Mouse (Mus musculus) layer of hippocampus, postnatal 25 days (tissue): Measurements from ENCODE around the gene Sp2. TPM values are rescaled to one million over a fixed set of nuclear protein-coding genes. Genes with fewer than 3 reads are reported as not detected.
A peak's percentile ranks its signal among the peaks of the same experiment; 100 is the strongest.

Experiments used
- DNase-seq, 2 experiments: peaks; one replicate each; pipeline ENCODE4 v3.0.0; 2022; ENCODE audit warnings: mixed read lengths in 2 of 2, low spot score in 1 of 2; ENCODE audit errors: extremely low spot score in 1 of 2
- total RNA-seq, 2 experiments: library from RNA; stranded (reverse); gene quantifications; 2 replicates each; pipeline ENCODE4 v1.2.3; 2021

Gene Sp2
- total RNA-seq, 2 experiments from 2014 or later: 12.8 to 15.0 TPM

DNA sequence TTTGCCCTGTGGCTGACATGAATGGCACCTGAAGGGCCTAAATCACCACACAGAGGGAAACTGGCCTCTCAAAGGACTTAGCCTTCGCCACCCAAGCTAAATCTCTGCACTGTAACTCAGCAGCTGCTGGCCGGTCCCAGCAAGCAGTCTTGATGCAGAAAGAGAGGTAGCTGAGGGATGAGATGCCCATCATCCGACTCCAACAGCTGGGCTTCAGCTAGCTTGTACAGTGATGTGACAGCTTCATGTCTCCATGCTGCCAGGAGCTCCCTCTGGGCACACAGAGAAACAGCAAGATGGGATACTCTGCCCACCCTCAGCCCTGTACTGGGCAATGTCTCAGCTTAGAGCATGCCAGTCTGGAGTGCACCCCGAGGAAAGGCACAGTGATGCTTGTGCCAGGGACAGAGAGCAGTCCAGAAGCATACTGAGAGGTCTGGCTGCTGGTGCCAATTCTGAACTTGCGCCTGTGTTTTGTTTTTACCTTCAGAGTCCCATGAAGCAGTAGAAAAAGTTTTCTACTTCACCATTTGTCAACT, 9.3 kb downstream of the Sp2 start:
- DNase-seq: no peak

DNA sequence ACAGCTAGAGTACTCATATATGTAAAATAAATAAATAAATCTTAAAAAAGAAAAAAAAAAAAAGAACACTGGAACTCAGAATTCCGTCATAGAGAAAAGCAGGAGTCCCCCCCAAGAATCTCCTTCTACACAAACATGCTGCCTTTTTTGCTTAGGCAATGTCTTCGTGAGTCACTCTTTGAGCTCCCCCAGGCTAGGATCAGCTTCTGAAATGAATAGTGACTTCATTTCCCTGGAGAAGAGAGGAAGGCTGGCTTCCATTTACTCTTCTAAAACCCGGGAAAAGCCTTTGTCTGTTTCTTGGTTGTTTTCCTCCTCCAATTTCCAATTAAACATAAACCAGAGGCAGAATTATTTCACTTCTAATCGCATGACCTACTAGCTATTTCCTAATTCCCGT, 9.9 kb downstream of the Sp2 start:
- DNase-seq: no peak

DNA sequence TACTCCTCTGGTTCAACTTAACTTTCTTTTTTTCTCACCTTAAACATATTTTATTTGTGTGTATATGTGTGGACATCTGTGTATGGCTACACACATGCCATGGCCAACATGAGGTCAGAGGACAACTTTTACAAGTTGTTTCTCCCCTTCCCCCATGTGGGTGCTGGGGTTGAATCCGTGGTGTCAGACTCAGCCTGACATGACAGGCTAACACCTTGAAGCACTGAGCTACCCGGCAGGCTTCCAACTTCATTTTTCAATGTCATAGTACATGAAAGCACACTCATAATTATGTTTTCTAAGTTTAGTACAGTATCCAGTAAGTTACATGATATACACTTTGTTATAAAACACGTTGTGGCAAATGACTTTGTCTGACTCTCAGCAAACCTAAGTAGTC, 12.4 kb downstream of the Sp2 start:
- no peak for DNase-seq

DNA sequence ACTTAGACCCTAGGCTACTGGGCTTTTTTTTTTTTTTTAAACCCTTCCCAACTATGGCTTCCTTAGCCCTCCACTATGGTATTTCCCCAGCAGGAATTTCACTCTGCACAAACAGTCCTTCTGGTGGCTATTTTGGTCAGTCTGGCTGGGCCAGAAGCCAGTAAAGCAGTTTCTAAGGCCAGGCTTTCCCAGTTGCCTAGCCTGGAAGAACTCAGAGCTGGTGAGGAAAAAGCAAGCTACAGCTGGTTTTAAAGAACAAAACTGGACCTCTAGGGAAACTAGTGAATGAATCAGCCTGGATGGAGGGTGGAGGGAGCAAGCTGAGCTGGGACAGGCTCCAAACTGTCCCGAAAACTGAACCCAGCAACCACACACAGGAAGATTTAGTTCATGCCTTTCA, 13.0 kb downstream of the Sp2 start:
- no peak for DNase-seq

DNA sequence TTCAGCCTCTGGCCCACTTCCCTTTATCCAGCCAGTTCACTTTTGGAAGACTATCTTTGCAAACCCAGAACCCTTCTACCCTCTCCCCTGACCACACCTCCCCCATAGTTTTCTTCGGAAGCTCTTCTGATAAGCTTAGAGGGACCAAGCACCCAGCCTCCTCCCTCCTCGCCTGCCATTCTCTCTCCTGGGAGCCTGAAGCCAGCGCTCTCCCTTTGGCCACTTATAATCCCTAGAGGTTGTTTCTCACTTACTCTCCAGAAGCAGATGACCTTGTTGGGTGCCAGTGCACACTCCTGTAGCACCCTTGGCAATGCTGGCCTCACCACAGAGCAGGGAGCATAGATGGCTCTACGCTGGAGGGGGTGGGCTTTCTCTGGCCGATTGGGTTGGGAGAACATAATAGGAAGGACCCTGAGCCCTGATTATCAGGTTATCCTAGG, 13.5 kb downstream of the Sp2 start:
- no peak for DNase-seq

DNA sequence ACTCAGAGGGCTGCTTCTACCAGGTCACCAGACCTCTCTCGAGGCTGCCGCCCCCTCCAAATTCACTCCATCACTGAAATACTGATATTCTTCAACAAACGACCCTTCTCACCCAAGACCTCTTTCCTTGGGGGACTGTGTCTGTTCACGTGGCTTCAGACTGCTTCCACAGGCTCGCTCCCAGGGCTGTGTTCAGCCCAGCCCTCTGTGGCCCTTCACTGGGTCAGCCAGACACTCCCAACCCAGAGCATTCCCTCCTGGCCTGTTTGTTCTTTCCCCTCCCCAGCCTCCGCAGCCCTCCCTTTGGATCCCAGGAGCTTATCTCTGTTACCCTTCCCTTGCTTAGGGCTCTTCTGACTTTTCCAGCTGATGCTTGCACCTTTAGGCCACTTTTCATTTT, 14.3 kb downstream of the Sp2 start:
- DNase-seq: no peak

DNA sequence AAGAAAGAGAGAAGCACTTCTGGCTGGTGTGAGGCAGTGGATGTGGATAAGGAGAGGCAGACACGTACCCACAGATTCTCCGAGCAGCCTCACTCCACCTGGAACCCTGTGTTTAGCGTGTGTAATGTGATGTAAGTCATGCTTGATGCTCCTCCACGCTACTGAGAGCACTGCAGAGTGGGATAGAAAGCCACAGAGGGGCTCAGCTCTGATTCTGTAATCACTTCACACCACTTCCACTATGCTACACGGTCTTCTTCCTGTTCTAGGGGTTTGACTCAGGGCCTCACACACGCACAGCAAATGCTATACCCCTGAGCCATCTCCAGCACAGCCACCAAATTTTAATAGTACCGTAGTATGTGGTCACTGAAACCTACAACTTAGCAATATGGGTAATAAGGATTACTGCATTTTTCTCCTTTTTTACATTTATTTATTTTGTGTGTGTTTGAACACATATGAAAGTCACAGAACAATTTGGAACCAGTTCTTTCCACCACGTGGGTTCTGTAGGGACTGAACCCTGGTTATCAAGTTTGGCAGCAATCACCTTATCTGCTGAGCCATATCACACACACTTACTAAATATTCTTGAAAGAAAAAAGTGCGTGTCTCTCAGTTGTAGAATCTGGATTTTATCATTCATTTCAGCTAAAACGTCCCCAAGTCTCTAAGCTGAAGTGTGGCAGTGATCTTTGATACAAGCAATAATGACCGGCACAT, 15.1 kb downstream of the Sp2 start:
- DNase-seq: no peak

DNA sequence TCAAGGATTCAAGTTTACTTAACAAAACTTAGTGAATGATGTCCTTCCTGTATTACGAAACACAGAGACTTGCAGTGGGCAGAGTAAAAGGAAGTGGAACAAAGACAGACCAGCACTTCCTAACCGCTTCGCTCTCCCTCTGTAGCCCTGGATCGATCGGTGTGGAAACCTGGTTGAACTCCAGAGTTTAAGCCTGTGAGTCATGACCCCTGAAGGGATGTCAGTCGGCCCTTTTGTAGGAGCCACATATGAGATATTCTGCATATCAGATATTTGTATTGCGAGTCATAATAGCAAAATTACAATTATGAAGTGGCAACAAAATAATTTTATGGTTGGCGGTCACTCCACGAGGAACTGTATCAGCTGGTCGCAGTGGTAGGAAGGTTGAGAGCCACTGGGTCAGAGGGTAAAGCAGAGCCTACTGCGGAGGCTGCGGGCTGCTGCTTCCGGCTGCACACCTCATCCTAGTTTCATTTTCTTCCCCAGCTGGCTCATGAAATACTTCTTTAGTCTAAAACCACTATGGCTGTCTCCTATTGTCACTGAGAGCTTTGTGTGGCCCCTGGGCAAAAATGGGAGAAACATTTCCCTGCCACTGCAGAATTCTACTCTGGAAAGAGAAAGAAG, 15.7 kb downstream of the Sp2 start:
- DNase-seq: no peak

DNA sequence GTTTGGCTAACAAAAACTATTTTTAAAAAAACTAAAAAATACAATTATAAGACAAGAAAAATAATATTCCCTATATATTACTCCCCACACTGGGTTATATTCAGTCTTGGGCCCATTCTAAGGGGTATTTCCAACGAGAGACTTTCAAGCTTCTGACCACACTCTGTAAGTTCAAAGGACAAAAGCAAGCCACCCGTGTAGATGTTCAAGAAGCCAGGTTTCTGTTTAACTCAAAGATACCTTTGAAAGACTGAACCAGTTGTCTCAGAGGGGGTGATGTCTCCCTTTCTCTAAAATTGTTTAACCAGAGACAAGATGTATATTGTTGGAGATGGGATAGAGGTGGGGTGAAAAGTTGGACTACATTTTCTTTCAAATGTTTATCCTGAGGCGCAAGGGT, 16.6 kb downstream of the Sp2 start:
- no peak for DNase-seq

DNA sequence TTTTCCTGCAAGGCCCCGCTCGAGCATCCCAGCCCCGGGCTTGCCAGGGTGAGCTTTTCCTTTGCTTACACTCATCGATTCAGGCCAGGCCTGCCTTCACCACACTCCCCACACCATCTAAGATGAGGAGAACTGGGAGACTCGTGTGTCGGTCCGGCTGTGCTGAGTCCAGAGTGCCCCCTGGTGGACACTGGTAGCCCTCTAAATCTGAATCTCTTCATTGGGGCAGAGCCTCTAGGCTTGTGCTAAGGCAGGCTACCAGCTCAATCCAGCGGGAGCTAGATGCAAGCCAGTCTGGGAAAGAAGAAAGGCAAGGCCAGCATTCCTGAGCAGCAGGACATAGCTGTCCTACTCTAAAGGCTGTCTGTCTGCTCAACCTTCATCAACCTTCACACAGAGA, 19.2 kb downstream of the Sp2 start:
- peak; percentile 75 to 95 for DNase-seq

DNA sequence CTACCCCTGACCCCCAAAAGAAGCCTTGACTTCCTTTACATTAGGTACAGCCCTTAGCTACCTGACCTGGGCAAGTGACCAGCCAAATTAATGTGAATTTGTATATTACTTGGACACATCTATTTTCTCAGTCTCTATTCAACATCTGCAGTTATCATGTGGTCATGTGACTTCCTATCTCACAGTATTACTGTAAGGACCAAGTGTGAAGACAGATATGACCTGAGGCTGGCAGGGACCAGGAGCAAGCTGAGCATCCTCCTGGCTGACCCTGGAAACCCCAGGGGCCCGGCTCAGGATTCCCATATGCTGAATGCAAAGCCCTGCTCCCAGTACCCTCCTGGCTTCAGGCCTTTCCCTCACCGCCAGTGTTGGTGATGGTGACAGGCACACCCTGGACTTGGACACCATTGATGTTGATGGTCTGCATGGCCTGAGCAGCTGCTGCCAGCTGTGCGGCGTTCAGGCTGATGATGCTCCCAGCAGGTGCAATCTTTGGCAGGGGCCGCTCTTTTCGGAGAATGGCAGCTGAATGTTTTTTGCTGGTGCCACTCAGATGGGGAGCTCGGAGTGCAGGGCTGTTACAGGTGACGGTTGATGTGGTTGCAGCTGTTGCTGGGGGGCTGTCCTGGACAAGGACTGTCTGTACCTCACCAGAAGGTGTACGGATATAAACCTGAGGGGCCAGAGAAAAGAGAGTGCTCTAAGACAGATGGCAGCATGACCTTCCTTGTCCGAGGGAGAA, 25.5 kb downstream of the Sp2 start:
- no peak for DNase-seq

DNA sequence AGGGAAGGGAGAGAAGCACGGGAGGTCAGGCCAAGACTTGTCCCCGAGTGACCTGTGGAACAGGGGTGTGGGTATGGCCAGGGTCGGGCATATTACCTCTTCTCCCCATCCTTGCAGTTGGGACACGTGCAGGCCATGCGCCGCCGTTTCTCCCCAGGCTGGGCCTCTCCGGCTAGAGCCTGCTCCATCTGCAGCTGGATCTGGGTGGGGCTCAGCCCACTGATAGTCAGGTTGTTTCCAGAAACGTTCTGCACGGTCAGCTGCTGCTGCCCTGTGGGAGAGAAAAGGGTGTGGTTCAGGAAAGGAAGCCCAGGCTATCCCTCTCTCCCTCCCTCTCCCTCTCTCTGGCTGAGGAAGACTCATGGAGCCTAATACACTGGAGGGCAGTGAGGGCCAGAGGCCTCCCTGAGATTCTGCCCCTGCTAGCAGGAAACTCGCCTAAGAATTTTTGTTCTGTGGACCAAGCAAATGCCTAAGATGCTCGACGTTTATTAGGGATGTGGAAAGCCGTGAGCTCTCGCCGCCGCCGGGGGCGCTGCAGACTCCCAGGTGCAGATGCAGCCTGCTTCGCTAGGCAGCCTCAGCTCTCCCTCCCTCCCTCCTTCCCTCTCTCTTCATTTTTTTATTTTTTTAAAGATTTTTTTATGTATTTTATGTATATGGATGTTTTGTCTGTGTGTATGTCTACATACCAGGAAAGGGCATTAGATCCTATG, 26.6 kb downstream of the Sp2 start:
- DNase-seq: no peak

DNA sequence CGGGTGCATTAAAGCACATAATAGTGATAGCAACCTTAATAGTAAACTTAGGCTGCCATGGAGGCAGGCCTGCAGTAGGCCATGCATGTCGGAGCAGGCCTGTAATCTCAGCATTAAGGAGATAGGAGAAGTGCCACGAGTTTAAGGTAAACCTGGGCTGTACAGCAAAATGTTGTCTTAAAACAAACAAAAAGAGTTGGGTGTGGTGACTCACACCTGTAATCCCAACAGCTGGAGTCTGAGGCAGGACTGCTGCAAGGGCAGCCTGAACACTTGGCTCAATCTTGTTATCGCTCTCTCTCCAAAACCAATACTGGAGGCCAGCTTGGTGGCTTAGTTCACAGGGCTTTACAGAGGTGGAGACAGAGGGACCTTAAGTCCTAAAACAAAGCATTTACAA, 27.7 kb downstream of the Sp2 start:
- DNase-seq: no peak

DNA sequence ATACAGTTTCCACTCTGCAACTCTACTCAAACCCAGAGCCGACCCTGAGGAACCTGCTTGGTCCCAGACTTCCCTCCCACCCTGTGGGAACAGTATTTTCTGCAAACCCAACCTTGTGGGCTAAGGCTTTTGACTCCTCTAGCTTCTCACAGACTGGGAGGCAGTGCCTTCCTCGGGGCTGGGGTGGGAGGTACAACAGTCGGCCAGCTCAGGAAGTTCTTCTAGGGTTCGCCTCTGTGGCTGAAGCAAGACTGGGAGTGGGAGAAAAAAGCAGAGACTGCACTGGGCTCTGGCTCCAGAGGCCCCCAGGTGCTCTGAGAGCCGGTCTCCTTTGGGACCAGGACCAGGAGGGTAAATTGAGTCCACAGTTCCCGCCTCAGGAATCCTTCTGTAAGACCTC, 29.9 kb downstream of the Sp2 start:
- no peak for DNase-seq

DNA sequence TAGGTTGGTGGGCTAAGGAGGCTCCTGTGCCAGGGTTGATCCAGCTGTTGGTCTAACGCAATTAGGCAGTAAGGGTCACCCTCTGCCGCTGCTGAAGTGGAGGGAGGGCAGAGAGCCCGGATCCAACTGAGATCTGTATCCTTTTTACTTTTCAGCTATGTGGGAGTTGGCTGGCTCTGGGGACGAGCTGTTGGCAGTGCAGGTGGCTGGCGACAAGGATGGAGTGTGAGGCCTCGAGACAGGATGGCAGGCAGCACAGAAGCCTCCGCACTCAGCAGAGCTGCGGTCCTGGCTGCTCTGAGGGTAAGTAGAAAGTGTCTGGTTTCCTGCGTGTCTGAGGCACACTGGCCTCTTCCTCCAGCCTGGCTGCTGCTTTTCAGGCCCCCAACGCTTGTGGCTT, 30.3 kb downstream of the Sp2 start:
- DNase-seq: no peak

DNA sequence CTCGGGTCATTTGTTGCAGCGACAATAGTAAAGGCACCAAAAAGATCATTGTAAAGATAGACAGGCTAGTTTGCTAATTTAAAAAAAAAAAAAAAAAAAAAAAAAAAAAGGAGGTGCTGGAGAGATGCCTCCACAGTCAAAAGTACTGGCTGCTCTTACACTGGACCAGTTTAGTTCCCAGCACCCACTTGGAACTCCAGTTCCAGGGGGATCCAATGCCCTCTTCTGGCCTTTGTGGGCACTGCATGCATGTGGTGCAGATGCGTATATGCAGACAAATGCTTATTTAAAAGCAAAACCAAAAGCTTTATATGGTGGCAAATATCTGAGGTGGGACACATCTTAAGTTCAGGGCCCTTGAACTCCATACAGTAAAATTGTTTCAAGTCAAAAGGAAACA, 32.0 kb downstream of the Sp2 start:
- no peak for DNase-seq

DNA sequence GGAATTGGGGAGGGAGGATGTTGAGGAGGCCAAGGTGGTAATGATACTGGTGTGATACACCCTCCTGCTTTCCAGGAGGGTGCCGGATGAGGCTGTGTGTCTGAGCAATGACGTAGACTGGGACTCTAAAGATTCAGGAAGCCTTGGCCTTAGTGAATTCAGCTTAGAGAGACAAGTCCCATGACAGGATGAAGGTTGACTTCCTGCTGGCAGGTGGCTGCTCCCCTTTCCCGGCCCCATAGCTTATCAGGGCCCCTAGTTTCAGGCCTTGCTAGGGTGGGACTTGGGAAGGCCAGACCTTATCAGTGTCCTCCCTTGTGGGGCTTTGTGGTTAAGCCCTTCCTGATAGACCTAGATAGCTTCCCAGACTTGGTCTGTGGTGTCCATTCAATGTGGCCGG, 34.9 kb downstream of the Sp2 start:
- DNase-seq: no peak

DNA sequence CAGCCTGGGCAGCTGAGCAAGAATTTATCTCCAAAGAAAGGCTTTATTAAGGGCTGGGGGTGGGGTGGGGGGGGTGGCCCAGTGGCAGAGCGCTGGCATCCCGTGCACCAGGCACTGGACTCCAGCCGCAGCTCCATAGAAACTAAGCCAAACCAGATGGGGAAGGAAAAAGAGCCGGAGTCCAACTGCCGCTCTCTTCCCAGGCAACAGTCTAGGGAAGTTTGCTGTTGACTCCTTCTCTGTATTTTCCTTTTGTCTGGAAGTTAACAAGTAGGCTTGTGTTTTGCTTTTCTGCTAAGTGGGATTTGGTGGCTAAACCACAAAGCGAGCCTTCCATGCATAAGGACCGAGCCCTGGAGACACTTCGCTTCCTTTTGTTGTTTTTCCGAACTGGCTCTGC, 36.3 kb downstream of the Sp2 start:
- DNase-seq: no peak

DNA sequence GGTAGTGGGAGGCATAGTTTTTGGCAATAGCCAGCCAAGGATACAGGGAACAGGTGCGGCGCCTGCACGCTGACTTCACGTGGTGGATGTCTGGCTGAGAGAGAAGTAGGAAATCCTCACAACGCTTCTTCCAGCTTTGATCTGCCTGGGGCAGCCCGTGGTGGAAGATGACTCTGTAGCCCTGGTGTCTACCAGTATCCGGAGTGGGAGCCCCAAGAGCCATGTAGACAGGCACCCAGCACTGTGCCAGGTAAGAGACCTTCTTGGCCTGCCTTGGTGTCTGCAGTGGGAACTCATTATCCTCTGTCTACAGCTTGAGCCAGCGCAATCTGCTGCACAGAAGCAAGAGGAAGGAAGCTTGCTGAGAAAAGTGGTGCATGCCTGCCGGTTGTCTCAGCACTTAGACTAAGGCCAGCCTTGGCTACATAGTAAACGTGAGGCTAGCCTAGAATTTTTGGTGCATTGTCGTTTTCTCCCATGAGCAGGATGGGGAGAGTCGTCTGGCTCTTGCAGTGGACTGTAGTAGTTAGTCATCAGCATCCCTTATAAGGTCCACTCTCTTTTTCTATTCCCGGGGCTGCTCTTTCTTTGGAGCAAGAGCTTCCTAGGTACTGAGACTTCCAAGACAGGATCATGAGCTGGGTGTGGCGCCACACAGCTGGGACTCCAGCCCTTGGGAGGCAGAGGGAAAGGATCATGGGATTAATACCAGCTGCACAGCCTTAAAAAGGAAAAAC, 37.7 kb downstream of the Sp2 start:
- no peak for DNase-seq

DNA sequence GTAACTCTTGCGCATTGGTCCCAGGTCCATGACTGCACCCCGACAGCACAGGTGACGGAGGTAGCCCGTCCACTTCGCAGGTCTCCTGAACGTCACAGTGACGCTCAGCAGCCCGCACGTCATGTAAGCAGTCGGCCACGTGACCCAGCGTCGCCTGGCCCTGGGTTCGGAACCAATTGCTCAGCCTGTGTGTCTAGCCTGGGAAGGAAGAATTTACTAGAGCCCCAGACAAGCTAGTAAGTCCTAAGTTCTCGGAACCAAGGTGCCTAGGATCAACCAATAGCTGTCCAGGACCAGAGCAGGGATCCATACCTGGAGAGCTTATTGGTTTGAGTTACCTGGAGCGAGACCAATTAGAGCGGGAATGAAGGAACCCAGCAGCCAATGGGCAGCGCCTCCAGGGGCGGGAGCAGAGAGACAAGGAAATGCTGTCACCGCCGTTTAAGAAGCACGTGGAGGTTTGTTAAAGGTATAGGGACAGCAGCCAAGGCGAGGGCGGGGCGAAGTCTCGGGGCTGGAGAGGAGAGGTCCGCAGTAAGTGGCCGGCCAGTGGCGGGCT, 38.9 kb downstream of the Sp2 start, which contains the start of gene Pnpo:
Gene Pnpo, minus strand, starts transcription at position 241 of the 559 bp plus-strand sequence.
- DNase-seq: peak; percentile 62 to 69
